Mouse (Mus musculus): ENCODE data around the gene Kiss1r.

Kiss1r gene

DNA sequence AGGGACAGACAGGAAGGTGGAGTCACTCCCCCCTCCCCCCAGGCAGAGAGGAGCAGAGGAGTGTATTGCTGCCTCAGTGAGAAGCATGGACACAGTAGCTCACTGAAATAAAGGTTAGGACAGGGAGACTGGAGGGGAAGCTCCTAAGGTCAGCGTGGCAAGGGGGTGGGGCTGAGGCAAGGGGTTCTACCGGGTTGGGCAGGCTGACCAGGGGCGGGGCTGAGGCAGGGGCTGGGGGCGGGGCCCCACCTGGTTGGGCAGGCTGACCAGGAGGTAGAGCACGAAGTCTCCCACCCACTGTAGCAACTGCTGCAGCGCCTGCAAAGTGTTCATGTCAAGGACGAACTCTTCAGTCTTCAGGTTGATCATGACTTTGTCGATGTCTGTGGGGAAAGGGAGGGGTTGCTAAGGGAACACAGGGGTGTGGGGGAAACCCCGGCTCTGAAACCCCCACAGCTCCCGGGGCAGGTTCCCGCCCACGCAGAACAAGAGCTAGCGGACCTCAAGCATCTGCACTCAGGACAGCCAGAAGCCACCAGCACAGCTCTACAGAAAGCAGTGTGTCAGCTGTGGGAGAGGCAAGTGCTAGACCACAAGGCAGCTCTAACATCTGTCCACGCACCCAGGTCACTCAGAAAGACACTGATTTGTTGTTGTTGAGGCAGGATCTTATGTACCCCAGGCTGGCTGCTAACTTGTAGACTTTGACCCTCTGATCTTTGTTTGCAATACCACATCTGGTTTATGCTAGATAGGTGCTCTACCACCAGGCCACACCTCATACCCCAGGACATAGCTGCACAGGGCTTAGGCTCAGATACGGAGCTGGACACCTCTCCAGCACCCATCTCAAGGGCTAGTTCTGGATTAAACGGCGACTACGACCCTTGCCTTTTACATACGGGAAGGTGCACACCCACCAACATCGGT, 19.2 kb upstream of the Kiss1r start:
- DNase-seq (ENCODE audit: extremely low spot score, low spot score): no peak

DNA sequence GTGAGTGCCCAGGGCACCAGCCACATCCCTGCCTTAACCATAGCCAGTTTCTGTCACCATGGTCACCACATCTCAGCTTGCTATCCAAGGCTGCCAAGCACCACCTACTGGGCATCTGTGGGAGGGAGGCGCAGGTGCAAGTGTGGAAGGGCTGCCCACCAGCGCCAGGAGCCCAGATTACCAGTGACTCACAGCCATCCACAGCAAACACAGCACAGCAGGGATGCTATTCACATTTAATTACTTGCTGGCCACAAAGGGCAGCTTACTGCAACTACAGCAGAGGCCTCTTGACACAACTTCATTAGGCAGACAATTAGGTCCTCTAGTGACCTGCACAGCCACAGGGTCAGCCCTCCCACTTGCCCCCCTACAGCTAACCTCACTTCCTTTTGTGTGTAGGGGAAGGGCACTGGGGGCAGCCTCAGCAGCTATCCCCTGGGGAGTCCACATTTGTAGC, 15.8 kb upstream of the Kiss1r start:
- DNase-seq (ENCODE audit: extremely low spot score, low spot score): no peak

DNA sequence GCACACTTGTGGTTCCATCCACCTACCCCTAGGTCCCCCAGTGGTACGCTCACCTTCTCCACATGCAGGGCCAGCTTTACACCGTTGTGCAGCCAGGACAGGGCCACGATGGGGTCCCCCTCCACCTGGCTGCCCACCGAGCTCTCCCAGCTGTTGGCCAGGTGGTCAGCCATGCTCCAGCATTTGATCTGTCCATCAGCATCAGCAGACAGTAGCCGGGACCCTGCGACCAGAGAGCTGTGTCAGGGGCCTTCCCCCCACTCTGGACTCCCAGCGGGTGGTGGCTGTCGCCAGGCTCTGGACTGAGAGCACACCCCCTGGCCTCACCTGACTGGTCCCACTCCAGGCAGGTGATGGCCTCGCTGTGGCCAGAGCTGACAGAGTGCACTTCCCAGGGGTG, 10.1 kb upstream of the Kiss1r start:
- no peak for DNase-seq (ENCODE audit: extremely low spot score, low spot score)

DNA sequence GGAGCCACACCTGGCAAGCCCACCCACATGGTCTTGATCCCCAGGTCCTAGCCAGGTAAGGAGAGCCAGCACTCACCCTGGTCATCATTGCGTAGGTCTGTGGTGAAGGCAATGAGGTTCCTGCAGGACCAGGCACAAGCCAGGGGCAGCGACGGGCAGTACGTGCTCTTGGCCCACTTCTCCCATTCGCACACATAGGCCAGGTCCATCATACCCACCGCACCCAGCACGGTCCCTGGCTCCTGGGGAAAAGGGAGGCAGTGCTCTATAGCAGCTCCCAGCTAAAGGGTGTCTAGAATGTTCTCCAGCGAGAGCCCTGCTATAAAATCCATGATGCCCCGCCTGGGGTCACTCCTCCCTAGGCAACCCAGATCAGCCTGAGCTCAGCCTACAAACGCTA, 9.4 kb upstream of the Kiss1r start:
- no peak for DNase-seq (ENCODE audit: extremely low spot score, low spot score)

DNA sequence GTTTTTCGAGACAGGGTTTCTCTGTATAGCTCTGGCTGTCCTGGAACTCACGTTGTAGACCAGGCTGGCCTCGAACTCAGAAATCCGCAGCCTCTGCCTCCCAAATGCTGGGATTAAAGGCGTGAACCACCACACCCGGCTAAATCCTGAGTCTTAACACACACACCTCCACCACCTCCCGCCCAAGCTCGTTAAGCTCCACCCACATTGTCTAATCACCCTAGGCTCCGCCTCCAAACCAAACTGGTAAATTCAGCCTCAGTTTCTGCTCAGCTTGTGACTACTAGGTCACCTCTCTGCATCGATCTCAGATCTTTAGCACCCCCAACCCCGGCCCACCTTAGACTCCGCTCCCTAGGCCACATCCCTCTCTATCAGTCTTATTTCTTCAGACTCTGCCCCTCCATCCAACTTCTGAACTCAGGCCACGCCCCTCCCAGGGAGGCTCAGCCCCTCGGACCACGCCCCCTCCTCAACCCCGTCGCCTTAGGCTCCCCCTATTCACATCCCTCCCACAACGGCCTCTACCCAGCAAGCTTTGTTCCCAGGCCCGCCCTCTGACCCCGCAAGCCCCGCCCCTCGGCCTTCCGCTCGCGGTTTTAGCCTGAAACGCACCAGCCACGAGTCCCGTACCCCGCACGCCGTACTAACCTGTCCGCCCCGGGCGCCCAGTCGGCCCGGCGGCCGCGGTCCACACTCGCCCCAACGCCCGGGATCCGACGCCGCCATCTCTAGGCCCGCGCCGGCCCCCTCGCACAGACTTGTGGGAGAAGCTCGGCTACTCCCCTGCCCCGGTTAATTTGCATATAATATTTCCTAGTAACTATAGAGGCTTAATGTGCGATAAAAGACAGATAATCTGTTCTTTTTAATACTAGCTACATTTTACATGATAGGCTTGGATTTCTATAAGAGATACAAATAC, 8.3 kb upstream of the Kiss1r start, which contains the start of gene Med16:
Med16 (minus strand) TSS at position 757 of the 925 bp plus-strand sequence.
- DNase-seq (ENCODE audit: extremely low spot score, low spot score): peak; percentile 97

DNA sequence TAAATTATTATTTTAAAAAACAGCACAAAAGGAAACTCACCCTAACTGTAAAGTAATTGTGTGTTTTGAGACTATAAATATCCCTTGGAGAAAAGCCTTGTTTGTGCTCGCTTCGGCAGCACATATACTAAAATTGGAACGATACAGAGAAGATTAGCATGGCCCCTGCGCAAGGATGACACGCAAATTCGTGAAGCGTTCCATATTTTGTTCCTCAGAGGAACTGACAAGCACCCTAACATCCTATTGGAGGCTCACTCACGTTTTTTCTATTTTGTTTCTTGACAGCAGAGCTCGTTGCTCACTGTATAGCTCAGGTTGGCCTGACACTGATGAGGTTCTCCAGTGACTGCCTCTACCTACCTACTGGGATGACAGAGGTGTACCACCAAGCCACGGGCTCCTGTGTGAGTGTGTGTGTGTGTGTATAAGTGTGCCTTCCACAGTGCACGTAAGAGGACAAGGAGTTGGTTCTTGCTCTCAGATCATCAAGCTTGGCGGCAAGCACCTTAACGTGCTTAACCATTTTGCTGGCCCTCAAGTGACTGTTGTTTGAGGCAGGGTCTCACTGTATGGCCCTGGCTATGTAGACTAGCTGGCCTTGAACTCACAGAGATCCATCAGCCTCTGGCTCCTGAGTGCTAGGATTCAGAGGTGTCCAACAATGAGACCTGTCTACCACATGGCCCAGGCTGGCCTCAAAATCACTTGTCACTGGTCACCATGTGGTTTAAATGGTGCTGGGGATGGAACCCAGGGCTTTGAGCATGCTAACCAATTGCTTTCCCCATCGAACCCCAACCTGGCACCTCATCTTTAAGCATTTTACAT, 7.5 kb upstream of the Kiss1r start:
- peak; percentile 59 for DNase-seq (ENCODE audit: extremely low spot score, low spot score)

DNA sequence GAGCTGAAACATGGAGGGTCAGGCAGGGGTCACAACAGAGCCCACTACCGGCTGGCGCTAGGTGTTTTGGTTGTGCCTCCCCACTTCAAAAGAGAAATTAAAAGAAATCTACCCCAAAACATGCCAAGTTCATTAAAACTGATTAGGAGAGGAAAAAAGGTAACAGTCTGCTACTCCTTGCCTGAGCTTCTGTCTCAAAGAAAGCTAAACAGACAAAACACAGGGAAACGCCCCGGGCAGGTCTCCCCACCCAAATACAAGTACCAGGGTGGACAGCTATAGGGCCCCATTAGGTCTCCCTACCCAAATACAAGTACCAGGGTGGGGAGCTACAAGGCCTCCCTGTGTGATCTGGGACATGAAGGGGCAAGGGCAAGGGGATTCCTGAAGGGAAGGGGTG, 6.2 kb upstream of the Kiss1r start, which contains the start of gene Gm26602:
Gm26602 (plus strand) TSS at position 301 of the 400 bp plus-strand sequence.
- DNase-seq (ENCODE audit: extremely low spot score, low spot score): no peak

DNA sequence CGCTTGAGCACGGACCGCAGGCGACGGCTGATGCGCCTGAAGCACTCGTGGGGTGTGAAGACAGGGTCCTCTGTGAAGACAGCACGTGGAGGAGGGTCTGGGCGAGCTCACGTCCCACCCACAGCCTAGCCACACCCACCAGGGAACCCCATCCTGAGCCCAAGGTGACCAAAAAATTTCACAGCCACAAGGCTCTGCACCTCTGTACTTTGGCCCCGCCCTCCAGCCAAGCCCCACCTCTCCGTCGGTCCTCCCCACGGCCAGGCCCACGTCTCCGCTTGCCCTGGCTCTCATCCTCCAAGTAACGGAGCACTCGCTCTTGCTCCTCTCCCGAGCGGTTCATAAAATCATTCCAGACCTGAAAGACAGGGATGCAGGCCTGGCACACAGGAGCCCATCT, 4.4 kb upstream of the Kiss1r start:
- no peak for DNase-seq (ENCODE audit: extremely low spot score, low spot score)

DNA sequence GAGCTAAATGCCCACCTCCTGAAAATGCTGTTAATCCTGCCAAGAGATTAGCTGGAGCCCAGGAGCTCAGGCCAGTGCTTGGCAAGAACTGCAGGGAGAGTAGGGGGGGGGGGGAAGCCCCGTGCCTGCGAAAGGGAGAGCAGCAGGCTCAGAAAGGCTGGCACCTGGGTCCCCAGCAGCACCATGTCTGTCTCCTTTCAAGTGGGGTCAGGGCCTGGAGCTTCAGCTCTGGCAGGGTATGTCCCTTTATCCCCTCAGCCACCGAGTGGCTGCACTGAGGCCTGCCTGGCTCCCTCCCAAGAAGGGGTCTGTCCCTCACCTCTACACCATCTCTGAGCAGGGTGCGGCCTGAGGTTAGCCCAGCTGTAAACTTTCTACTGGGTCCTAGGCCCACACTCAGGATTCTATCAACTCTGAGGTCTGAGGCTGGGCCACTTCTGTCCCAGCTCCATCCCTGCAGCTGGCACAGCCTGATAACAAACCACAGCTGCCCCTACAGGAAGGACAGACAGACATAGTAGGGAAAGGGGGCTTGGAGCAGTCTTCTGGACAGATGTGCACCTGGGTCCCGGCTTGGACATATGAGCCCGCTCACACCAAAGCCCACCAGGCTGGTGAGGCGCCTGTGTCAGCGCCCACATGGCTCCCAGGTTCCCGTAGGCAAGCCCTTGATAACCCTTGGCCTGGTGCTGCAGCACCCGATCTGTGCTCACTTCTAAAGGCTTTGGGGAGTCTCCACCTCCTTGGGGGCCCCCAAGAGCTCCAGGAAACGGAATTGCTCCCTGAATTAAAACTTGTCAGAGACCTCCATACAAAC, 2.4 kb upstream of the Kiss1r start:
- no peak for DNase-seq (ENCODE audit: extremely low spot score, low spot score)

DNA sequence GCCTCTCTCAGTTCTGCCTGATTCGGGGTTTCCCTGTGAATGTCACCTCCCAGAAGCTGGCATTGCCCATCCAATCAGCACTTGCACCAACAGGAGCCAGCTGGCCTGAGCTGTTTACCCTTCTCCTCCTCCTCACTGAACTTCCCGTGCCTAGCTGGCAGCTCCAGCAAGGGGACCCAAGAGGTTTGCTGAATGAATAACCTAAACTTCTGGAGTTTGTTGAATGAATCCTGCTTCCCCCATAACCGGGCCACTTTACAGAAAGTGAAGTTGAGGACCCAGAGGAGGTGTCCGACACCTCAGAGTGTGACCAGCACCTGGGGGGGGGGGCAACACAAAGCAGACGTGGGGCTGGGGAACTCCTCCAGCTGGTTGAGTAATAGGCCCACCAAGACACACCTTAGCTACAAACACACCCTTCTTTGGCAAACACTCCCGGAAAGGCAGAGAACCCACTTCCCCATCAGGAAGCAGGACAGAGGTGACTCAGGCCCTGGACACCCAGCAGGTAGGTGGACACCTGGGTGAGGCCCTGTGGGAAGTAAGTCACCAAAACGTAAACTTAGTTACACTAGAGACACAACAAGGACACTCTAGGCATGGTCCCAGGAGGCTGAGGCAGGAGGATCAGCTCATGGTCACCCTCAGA, 1.7 kb upstream of the Kiss1r start:
- no peak for DNase-seq (ENCODE audit: extremely low spot score, low spot score)

DNA sequence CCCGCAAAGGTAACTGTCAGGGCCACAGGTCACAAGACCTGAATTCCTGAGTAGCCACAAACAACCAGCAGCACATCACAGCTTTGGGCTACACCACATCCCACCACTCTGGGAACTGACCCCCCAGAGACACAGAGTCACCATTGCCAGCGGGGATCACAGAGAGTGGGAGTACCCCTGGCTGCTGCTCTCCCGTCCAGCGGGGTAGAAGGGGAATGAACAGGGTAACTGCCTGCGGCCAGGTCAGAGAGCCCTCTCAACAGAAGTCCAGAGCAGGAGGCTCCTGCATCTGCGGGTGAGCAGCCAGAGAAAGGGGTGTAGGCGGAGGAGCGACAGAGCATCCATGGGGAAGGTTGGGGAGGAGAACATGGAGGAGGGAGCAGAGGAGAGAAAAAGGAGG, 690 bp upstream of the Kiss1r start:
- no peak for DNase-seq (ENCODE audit: extremely low spot score, low spot score)

DNA sequence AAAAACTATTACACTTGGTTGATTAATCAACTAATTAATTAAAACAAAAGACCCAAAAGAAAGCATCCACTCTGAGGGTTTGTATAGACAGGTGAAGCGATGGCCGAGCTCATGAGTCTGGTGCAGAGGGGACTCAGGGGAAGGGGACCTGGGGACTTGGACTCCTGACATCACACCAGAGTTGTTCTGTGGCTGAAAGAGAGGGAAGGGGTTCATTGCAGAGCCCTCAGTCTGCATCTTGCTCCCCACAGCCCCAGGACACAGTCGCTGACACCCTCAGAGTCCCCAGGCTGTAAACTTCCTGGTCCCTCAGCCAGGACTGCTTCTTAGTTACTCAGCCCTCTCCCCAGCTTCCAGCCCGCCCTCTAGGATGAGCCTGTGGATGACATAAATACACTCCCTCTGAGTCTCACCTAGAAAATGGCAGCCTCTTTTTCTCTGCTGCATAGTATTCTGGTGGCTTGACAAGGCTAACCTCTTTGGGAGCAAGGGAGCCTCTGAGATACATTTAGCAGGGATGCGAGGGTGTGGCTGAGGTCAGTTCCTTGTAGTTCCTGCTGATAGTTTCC, 845 bp downstream of the Kiss1r start:
- DNase-seq (ENCODE audit: extremely low spot score, low spot score): no peak

DNA sequence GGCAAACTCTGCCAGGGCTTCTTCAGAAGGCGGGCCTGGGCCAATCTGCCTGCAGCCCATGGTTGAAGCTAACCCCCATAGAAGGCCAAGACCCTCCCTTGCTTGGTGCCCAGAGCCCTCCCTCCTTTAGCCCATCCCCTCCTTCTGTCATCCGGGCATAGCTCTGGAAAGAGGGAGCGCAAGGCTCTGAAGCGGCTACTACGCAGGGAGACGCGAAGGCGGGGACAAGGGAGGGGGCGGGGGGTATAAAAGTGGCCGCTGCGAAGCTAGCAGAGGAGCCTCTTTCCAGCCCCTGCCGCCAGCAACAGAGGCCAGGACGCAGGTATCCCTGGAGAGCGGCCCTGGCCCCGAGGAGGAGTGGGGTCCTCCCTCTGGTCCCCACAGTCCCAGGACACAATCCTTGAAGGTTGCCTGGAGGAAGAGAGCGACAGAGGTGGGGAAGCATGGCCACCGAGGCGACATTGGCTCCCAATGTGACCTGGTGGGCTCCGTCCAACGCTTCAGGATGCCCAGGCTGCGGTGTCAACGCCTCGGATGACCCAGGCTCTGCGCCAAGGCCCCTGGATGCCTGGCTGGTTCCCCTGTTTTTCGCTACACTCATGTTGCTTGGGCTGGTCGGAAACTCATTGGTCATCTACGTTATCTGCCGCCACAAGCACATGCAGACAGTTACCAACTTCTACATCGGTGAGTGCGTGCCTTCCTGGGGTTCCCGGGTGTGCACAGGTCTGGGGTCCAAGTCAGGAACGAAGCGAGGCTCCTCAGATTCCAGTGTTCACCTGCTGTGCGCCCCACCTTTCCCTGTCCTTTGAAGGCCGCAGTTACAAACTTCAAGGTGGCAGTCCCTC, 1.7 kb downstream of the Kiss1r start:
- no peak for DNase-seq (ENCODE audit: extremely low spot score, low spot score)

DNA sequence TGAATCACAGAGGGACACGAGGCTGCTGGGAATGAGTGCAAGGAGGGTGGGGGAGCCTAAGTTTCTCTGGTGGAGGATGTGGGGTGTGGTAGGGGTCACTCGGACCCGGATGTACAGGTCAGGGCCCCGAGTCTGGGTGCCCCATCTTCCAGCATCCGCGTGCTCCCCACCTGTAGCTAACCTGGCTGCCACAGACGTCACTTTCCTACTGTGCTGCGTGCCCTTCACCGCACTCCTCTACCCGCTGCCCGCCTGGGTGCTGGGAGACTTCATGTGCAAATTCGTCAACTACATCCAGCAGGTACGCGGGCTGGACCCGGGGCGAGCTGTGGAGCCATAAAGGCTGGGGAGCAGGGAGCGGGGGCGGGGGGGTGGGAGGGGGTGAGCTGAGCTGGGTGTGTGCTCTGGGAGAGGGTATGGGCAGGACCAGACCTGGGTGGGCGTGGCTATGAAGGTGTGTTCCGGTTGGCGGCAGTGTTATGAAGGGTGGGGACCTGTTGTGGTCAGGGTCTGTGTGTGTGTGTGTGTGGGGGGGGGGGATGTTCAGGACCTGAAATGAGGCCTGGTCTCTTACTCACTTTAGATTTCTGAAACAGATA, 2.6 kb downstream of the Kiss1r start:
- no peak for DNase-seq (ENCODE audit: extremely low spot score, low spot score)

DNA sequence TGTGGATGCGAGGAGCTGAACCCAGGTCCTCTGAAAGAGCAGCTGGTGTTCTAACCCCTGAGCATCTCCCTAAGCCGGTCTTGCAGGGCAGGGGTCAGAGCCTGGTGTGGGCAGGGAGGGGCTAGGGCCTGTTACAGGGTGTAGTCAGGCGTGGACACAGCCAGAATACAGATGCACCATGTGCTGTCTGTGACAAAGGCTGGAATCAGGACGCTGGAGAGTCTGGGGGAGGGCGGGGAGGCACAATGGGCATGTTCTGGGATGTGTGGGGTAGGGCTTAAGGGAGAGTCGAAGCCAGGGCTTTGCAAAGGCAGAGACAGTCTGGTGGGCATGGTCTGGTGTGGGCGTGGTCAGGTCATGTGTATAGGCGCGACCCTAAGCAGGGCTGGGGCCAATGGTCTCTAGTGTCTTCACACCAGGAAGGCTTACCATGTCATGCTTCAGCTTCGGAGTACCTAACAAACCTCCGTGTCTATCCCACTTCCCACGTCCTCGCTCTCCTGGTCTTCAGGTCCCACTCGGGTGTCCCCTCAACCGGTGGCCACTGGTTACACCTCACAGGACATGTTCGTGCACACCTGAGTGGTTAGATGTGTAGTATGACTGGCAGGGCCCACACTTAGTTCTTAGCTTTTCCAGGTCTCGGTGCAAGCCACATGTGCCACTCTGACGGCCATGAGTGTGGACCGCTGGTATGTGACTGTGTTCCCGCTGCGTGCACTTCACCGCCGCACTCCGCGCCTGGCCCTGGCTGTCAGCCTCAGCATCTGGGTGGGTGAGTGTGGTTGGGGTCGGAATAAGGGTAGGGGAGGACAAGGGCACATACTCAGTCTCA, 3.5 kb downstream of the Kiss1r start:
- no peak for DNase-seq (ENCODE audit: extremely low spot score, low spot score)

DNA sequence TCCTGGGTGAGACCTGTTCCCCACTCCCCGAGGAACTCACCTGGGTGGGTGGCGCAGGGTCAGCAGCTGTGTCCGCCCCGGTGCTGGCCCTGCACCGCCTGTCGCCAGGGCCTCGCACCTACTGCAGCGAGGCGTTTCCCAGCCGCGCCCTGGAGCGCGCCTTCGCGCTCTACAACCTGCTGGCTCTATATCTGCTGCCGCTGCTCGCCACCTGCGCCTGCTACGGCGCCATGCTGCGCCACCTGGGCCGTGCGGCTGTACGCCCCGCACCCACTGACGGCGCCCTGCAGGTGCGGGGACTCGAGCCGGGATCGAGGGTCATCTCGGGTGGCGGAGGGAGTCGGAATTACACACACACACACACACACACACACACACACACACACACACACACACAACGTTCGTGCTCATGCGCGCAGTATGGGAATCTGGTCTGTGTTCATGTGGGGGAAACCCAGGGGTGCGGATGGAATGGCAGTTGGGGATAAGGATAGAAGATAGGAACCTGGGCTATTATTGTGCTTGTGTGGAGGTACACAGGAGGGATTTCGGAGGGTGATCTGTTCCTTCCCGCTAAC, 4.3 kb downstream of the Kiss1r start, which contains the start of gene R3hdm4:
R3hdm4 (minus strand) TSS at position 251 of the 578 bp plus-strand sequence.
- DNase-seq (ENCODE audit: extremely low spot score, low spot score): no peak

DNA sequence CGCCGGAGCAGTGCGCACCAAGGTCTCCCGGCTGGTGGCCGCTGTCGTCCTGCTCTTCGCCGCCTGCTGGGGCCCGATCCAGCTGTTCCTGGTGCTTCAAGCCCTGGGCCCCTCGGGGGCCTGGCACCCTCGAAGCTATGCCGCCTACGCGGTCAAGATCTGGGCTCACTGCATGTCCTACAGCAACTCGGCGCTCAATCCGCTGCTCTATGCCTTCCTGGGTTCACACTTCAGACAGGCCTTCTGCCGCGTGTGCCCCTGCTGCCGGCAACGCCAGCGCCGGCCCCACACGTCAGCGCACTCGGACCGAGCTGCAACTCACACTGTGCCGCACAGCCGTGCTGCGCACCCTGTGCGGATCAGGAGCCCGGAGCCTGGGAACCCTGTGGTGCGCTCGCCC, 4.8 kb downstream of the Kiss1r start:
- DNase-seq (ENCODE audit: extremely low spot score, low spot score): no peak
